Mouse (Mus musculus) limb, embryonic 11.5 days (tissue): Measurements from ENCODE around the gene Lrrn1. TPM values are rescaled to one million over a fixed set of nuclear protein-coding genes. Genes with fewer than 3 reads are reported as not detected.

Experiments
- ATAC-seq: fragments of 200-750 bp; cut with Nextera tagmentation; 2 replicates; pipeline ENCODE4 v1.8.0; 2017; ENCODE audit warnings: low read depth; ENCODE audit not compliant: insufficient number of reproducible peaks, low FRiP score, low TSS enrichment
- DNase-seq: peaks from one replicate; pipeline ENCODE4 v3.0.0-alpha.2; 2015; ENCODE audit warnings: low spot score
- H3K27ac ChIP-seq: fragments of 300-500 bp; sonication (generic); replicated peaks from 2 replicates; pipeline ENCODE4 v1.5.1; 2014; ENCODE audit warnings: low read depth, mild to moderate bottlenecking, low read length
- H3K27me3 ChIP-seq: fragments of 300-500 bp; sonication (generic); 2 replicates; pipeline ENCODE4 v1.6.1; 2014; ENCODE audit warnings: mild to moderate bottlenecking, low read length, mixed read lengths; ENCODE audit not compliant: control insufficient read depth, insufficient read depth
- H3K36me3 ChIP-seq: fragments of 300-500 bp; sonication (generic); 2 replicates; pipeline ENCODE4 v1.6.1; 2014; ENCODE audit warnings: mild to moderate bottlenecking, low read length, moderate library complexity, mixed read lengths; ENCODE audit not compliant: control insufficient read depth, insufficient read depth
- H3K4me1 ChIP-seq: fragments of 300-500 bp; sonication (generic); 2 replicates; pipeline ENCODE4 v1.6.1; 2014; ENCODE audit warnings: low read length, mixed read lengths; ENCODE audit not compliant: control insufficient read depth, insufficient read depth
- H3K4me2 ChIP-seq: fragments of 300-500 bp; sonication (generic); 2 replicates; pipeline ENCODE4 v1.6.1; 2014; ENCODE audit warnings: low read depth, mild to moderate bottlenecking, moderate library complexity; ENCODE audit not compliant: severe bottlenecking
- H3K4me3 ChIP-seq: fragments of 300-500 bp; sonication (generic); 2 replicates; pipeline ENCODE4 v1.5.1; 2014; ENCODE audit warnings: low read depth, low read length
- H3K9ac ChIP-seq: fragments of 300-500 bp; sonication (generic); 2 replicates; pipeline ENCODE4 v1.6.1; 2014; ENCODE audit warnings: mild to moderate bottlenecking, low read length
- H3K9me3 ChIP-seq: fragments of 300-500 bp; sonication (generic); 2 replicates; pipeline ENCODE4 v1.6.1; 2016; ENCODE audit warnings: low read length; ENCODE audit not compliant: control insufficient read depth
- WGBS: fragments of 180-500 bp; shearing (Covaris S2); extraction: QIAGEN DNeasy Blood & Tissue Kit; methylation state at CpG from one replicate; pipeline ENCODE4 v1.1.7; 2014; 5-methylcytosine and 5-hydroxymethylcytosine counted together
- polyA plus RNA-seq: library from polyadenylated mRNA; unstranded; fragments of >200 nt; fragmentation: Nextera tagmentation; extraction: Ambion mirVana; gene quantifications from 2 replicates; pipeline ENCODE4 v1.2.1, GENCODE M21; 2014

The Lrrn1 gene
- polyA plus RNA-seq, 1 experiment from 2014 or later: 30.0 TPM

DNA sequence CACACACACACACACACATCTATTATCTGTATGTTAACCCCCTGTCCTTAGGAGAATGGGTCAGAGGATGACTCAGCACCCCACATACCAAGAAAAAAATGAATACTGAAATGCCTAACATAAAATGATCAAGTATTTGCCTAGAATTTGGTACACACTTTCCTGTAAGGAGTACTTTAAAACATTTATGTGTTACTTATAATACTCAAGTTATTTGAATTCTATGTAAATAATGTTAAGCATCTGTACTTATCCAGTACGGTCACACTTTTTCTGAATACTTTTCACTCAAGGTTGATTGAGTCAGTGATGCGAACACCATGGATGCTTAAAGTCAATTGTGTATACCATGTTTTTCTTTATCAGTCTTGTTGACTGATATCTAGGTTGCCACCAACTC lies 32.7 kb downstream of the Lrrn1 start:
- 93% methylated on average over 2 of the region's 2 CpGs for WGBS
- H3K4me2 ChIP-seq: no peak overlapping the region
- ATAC-seq (no peak), DNase-seq (no peak)
- no peak overlapping the region for H3K4me3 ChIP-seq
- no peak overlapping the region for H3K27ac ChIP-seq
- no peaks in the 10 kb centered on the region for H3K9me3 ChIP-seq
- no peaks in the 10 kb centered on the region for H3K36me3 ChIP-seq
- H3K27me3 ChIP-seq: no peaks in the 10 kb centered on the region
- no peaks in the 10 kb centered on the region for H3K4me1 ChIP-seq
- no peak overlapping the region for H3K9ac ChIP-seq

DNA sequence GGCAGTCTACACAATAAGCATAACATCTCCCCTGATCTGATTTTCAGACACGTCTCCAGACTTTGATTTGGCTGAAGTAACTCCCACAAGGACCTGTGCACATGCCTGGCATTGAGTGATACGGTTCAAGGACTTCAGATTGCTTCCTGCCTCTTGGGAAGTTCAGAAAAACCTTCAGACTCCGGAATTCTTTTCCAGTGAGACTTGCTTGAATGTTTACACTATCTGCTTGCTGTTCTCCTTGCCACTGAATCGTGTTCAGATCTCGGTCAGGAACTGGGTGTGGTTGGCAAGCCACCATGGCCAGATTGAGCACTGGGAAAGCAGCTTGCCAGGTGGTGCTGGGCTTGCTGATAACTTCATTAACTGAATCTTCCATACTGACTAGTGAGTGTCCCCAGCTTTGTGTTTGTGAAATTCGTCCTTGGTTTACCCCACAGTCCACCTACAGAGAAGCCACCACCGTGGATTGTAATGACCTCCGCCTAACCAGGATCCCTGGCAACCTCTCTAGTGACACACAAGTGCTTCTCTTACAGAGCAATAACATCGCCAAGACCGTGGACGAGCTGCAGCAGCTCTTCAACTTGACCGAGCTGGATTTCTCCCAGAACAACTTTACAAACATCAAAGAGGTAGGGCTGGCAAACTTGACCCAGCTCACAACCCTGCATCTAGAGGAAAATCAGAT lies 37.5 kb downstream of the Lrrn1 start:
- no peak overlapping the region for H3K4me3 ChIP-seq
- DNase-seq (no peak), ATAC-seq (no peak)
- H3K9me3 ChIP-seq: no peaks in the 10 kb centered on the region
- H3K27ac ChIP-seq: no peak overlapping the region
- WGBS: 86% methylated on average over 12 of the region's 12 CpGs
- H3K27me3 ChIP-seq: no peaks in the 10 kb centered on the region
- no peaks in the 10 kb centered on the region for H3K36me3 ChIP-seq
- H3K4me1 ChIP-seq: no peaks in the 10 kb centered on the region
- H3K9ac ChIP-seq: no peak overlapping the region
- no peak overlapping the region for H3K4me2 ChIP-seq

DNA sequence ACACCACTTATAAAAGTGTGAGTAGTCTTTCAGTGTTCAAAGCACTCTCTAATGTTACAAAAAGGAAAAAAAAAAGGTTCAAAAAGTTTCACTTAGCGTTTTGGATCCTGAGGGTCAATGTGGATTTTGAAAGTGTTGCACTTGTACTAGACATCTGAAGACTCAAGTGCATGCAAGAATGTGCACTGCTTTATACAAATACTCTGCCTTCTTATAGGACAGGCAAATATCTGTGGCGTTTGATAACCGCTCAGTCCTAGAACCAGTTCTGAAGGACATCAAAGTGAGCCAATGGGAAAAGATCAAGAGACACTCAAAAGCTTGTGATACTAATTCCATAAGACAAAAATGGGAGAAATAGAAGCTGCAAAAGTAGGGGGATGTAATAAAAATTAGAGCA lies 45.0 kb downstream of the Lrrn1 start:
- no peak overlapping the region for H3K27ac ChIP-seq
- no peak overlapping the region for H3K4me2 ChIP-seq
- H3K4me3 ChIP-seq: no peak overlapping the region
- H3K9ac ChIP-seq: no peak overlapping the region
- WGBS: 92% methylated on average over 3 of the region's 3 CpGs
- no peaks in the 10 kb centered on the region for H3K36me3 ChIP-seq
- no peaks in the 10 kb centered on the region for H3K4me1 ChIP-seq
- ATAC-seq: no peak
- no peaks in the 10 kb centered on the region for H3K27me3 ChIP-seq
- DNase-seq: no peak
- no peaks in the 10 kb centered on the region for H3K9me3 ChIP-seq

DNA sequence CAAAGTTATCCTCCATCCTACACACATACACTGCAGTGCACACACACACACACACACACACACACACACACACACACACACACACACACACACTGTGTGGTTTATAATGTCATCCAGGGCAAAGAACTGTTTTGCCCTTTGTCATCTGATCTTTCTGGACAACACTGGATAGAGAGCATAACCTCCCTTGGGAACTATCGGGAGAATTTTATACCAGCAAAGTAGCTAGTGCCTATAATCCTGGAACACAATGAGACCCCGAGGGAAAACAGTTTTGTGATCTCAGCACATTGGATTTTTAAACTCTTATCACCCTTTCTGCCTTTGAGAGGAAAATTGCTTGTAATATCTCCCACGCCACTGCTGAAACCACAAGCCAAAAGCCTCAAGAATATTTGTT lies 45.8 kb downstream of the Lrrn1 start:
- Histone ChIP-seq H3K36me3 (no peaks in the 10 kb centered on the region), H3K27ac (no peak overlapping the region), H3K4me1 (no peaks in the 10 kb centered on the region), H3K4me2 (no peak overlapping the region), H3K9ac (no peak overlapping the region), H3K9me3 (no peaks in the 10 kb centered on the region), H3K4me3 (no peak overlapping the region), H3K27me3 (no peaks in the 10 kb centered on the region)
- DNase-seq (no peak), ATAC-seq (no peak)
- 83% methylated on average over 3 of the region's 3 CpGs for WGBS

DNA sequence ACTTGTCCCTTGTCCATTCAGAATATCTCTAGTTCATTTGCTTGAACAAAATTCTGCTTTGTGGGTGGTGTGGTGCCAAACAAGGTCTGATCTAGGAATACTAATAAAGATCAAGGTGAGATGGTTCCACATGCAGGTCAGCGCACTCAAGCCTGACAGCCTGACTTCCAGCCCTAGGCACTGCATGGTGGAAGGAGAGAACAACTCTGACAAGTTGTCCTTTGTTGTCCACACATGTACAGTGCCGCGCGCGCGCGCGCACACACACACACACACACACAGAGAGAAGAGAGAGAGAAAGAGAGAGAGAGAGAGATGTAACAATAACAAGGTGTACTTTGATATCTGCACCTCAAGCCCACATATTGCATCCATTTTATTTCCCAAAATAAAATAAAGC lies 47.7 kb downstream of the Lrrn1 start:
- H3K27me3 ChIP-seq: no peaks in the 10 kb centered on the region
- H3K9ac ChIP-seq: no peak overlapping the region
- H3K4me2 ChIP-seq: no peak overlapping the region
- H3K4me3 ChIP-seq: no peak overlapping the region
- no peaks in the 10 kb centered on the region for H3K36me3 ChIP-seq
- DNase-seq: no peak
- no peak for ATAC-seq
- H3K4me1 ChIP-seq: no peaks in the 10 kb centered on the region
- WGBS: 92% methylated on average over 8 of the region's 8 CpGs
- no peaks in the 10 kb centered on the region for H3K9me3 ChIP-seq
- no peak overlapping the region for H3K27ac ChIP-seq

DNA sequence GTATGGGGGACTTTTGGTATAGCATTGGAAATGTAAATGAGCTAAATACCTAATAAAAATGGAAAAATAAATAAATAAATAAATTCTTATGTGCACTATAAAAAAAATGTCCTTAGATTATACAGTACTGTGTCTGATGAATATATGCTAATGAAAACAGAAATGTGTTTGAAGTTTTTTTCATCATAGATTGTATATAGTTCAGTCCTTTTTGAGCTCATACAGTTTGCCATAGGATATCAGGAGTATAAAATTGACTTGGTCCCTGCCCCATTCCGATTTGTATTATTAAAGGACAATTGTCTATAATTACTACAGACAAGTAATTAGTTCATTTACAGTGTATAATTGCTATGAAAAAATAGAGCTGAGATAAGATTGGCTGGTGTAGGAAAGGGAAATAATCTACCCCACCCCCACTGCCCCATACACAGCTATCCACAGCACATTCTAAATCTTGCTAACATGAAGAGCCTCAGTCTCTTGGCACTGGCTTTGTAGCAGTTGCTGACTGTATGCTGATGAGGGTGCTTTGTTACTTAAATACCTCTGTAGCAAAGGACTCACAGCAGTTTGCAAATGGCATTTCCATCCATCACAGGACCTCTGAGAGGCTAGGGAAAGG lies 54.3 kb downstream of the Lrrn1 start:
- Histone ChIP-seq H3K27me3 (no peaks in the 10 kb centered on the region), H3K9me3 (no peaks in the 10 kb centered on the region), H3K36me3 (no peaks in the 10 kb centered on the region), H3K4me3 (no peak overlapping the region), H3K27ac (no peak overlapping the region), H3K4me2 (no peak overlapping the region), H3K9ac (no peak overlapping the region), H3K4me1 (no peaks in the 10 kb centered on the region)
- WGBS: 83% methylated on average over 1 of the region's 1 CpGs
- DNase-seq (no peak), ATAC-seq (no peak)

DNA sequence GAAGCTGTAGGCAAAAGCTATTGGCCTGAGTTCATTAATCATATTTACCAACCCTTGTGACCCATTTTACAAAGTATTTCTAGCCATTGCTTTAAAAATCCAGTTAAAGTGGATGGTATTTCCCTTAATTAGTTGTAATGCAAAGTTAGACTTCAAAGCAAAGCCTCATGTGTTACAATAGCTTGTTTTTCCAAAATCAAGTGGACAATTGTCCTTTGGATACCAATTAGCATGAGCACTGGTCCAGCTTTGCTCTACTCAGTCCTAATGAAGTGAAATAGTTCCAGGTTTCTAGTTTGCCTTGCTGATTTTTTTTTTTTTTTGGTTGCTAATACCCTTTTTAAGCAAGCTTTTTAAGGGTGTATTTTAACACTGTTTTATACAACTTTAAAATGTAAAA lies 75.6 kb downstream of the Lrrn1 start:
- Histone ChIP-seq H3K4me2 (no peak overlapping the region), H3K4me1 (no peaks in the 10 kb centered on the region), H3K9me3 (no peaks in the 10 kb centered on the region), H3K9ac (no peak overlapping the region), H3K4me3 (no peak overlapping the region), H3K36me3 (no peaks in the 10 kb centered on the region), H3K27me3 (no peaks in the 10 kb centered on the region), H3K27ac (no peak overlapping the region)
- ATAC-seq (no peak), DNase-seq (no peak)

DNA sequence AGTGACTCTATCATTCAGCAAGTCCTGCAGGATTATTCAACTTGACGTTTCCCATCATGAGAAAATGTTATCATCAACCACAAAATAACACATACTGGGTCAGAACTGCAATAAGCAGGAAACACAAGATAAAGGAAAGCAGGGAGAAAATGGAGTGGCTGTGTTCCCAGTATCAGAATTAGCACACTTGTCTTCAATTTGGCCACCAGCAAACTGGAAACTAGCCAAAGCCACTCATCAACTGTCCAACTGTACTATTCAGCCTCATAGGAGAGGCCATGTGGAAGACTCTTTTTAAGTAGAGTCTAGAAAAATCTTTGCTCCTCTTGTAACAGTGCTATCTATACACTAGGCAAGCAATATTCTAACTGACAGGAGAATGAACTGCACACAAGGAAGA lies 84.7 kb downstream of the Lrrn1 start:
- H3K9me3 ChIP-seq: no peaks in the 10 kb centered on the region
- 75% methylated on average over 1 of the region's 1 CpGs for WGBS
- no peak overlapping the region for H3K4me3 ChIP-seq
- DNase-seq (no peak), ATAC-seq (no peak)
- no peak overlapping the region for H3K27ac ChIP-seq
- no peaks in the 10 kb centered on the region for H3K4me1 ChIP-seq
- H3K4me2 ChIP-seq: no peak overlapping the region
- no peaks in the 10 kb centered on the region for H3K36me3 ChIP-seq
- H3K27me3 ChIP-seq: no peaks in the 10 kb centered on the region
- no peak overlapping the region for H3K9ac ChIP-seq
